Mouse (Mus musculus) intestine, embryonic 15.5 days (tissue): ENCODE measurements around the gene Fam187a. TPM values are rescaled to one million over a fixed set of nuclear protein-coding genes. Genes with fewer than 3 reads are reported as not detected.

ENCODE experiments used
- ATAC-seq: fragments of 200-750 bp; cut with Nextera tagmentation; 2 replicates; pipeline ENCODE4 v1.8.0; 2017; ENCODE audit warnings: moderate TSS enrichment, moderate library complexity
- H3K27ac ChIP-seq: fragments of 300-500 bp; sonication (generic); 2 replicates; pipeline ENCODE4 v1.5.1; 2015; ENCODE audit warnings: mild to moderate bottlenecking, inconsistent platforms
- H3K27me3 ChIP-seq: fragments of 300-500 bp; sonication (generic); replicated peaks from 2 replicates; pipeline ENCODE4 v1.6.1; 2015; ENCODE audit warnings: inconsistent platforms
- H3K36me3 ChIP-seq: fragments of 300-500 bp; sonication (generic); 2 replicates; pipeline ENCODE4 v1.6.1; 2015; ENCODE audit warnings: inconsistent platforms
- H3K4me1 ChIP-seq: fragments of 300-500 bp; sonication (generic); replicated peaks from 2 replicates; pipeline ENCODE4 v1.6.1; 2015; ENCODE audit warnings: inconsistent platforms
- H3K4me2 ChIP-seq: fragments of 300-500 bp; sonication (generic); replicated peaks from 2 replicates; pipeline ENCODE4 v1.6.1; 2015; ENCODE audit warnings: mild to moderate bottlenecking, inconsistent platforms
- H3K4me3 ChIP-seq: fragments of 300-500 bp; sonication (generic); replicated peaks from 2 replicates; pipeline ENCODE4 v1.5.1; 2015; ENCODE audit warnings: inconsistent platforms
- H3K9ac ChIP-seq: fragments of 300-500 bp; sonication (generic); 2 replicates; pipeline ENCODE4 v1.6.1; 2015; ENCODE audit warnings: inconsistent platforms
- H3K9me3 ChIP-seq: fragments of 300-500 bp; sonication (generic); 2 replicates; pipeline ENCODE4 v1.6.1; 2016; ENCODE audit warnings: inconsistent platforms
- WGBS: fragments of 180-500 bp; shearing (Covaris S2); methylation state at CpG from one replicate; pipeline ENCODE4 v1.1.7; 2015; 5-methylcytosine and 5-hydroxymethylcytosine counted together
- polyA plus RNA-seq: library from polyadenylated mRNA; unstranded; fragments of >200 nt; fragmentation: Nextera tagmentation; extraction: Ambion mirVana; gene quantifications from 2 replicates; pipeline ENCODE4 v1.2.1, GENCODE M21; 2015

Fam187a gene
- not detected in 2 replicates for polyA plus RNA-seq

GRCm38 (mm10) chr11:102884616-102885219 is at the start of gene Fam187a:
Gene Fam187a (plus strand): TSS chr11:102885169.
- Histone ChIP-seq H3K4me1 (peaks cover 14% of the 10 kb centered on the region), H3K4me3 (no peak within 1 kb of the TSS), H3K9ac (no peak within 1 kb of the TSS), H3K9me3 (no peaks in the 10 kb centered on the region), H3K36me3 (no peaks in the 10 kb centered on the region), H3K27ac (no peak within 1 kb of the TSS), H3K4me2 (no peak within 1 kb of the TSS), H3K27me3 (no peaks in the 10 kb centered on the region; the same call in 1 of the 2 replicates)
- 51% methylated on average over 10 of the region's 10 CpGs for WGBS
- no peak for ATAC-seq

- peaks cover 22% of the 10 kb centered on the region; the same call in 1 of the 2 replicates for H3K36me3 ChIP-seq
- H3K9me3 ChIP-seq = no peaks in the 10 kb centered on the region
- H3K27me3 ChIP-seq = no peaks in the 10 kb centered on the region
- no peak within 1 kb of the TSS for H3K27ac ChIP-seq
- no peak within 1 kb of the TSS for H3K9ac ChIP-seq
- H3K4me2 ChIP-seq = no peak within 1 kb of the TSS
- no peak within 1 kb of the TSS for H3K4me3 ChIP-seq
- no peaks in the 10 kb centered on the region for H3K4me1 ChIP-seq
- ATAC-seq = no peak
- 71% methylated on average over 4 of the region's 4 CpGs for WGBS
Observed at GRCm38 (mm10) chr11:102835549-102835948, 49.4 kb upstream of the Fam187a start, which contains the start of gene Higd1b. Gene Higd1b (plus strand): TSS chr11:102835849.

DNA sequence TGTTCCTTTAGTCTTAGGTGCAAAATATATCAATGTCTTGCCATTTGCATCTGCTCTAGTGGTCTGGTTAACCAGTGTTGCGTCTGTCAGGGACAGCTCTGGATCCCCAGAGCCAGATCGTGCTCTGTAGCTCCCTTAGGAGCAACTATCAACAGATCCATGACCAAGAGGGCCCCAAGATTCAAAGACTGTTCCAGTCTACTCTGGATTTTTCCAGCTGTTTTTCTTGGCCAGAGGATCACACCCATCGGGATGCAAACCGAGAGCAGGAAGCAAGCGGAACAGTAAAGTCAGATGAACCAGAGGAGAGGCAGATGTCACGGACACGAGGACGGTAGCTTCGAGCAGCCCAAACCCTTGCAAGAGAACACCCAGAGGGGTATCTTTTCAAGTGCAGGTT is 48.8 kb upstream of the Fam187a start:
- ATAC-seq = no peak
- Histone ChIP-seq H3K36me3 (peaks cover 27% of the 10 kb centered on the region), H3K27me3 (no peaks in the 10 kb centered on the region), H3K9ac (no peak overlapping the region), H3K4me1 (no peaks in the 10 kb centered on the region), H3K27ac (no peak overlapping the region), H3K4me2 (no peak overlapping the region), H3K4me3 (no peak overlapping the region), H3K9me3 (no peaks in the 10 kb centered on the region)
- 88% methylated on average over 9 of the region's 9 CpGs for WGBS

- no peaks in the 10 kb centered on the region for H3K27me3 ChIP-seq
- no peaks in the 10 kb centered on the region for H3K4me1 ChIP-seq
- H3K27ac ChIP-seq = no peak overlapping the region
- peaks cover 31% of the 10 kb centered on the region for H3K36me3 ChIP-seq
- ATAC-seq = no peak
- no peak overlapping the region for H3K9ac ChIP-seq
- no peaks in the 10 kb centered on the region for H3K9me3 ChIP-seq
- 90% methylated on average over 1 of the region's 1 CpGs for WGBS
- H3K4me3 ChIP-seq = no peak overlapping the region
- H3K4me2 ChIP-seq = no peak overlapping the region
Observed at GRCm38 (mm10) chr11:102837385-102837784, 47.6 kb upstream of the Fam187a start.

DNA sequence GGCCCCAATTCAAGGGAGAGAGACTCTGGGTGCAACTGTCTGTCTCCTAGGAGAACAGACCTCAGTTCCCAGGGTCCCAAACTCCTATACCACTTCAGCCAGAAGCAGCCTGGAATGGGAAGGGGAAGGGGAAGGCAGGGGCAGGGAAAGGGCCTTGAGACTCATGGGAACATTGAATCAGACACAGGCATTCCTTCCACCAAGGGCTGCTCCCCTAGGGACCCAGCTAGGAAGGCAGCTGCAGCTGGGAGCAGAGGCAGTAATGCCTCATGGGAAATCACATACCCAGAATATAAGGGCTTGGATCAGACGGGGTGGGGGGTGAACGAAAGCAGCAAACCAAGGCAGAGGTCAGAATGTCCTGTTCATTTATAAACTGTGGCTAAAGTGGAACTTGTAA is 46.8 kb upstream of the Fam187a start:
- H3K27ac ChIP-seq = no peak overlapping the region
- 71% methylated on average over 2 of the region's 2 CpGs for WGBS
- peaks cover 34% of the 10 kb centered on the region for H3K36me3 ChIP-seq
- H3K4me1 ChIP-seq = no peaks in the 10 kb centered on the region
- H3K4me2 ChIP-seq = no peak overlapping the region
- no peak overlapping the region for H3K4me3 ChIP-seq
- H3K9me3 ChIP-seq = no peaks in the 10 kb centered on the region
- H3K9ac ChIP-seq = no peak overlapping the region
- no peaks in the 10 kb centered on the region for H3K27me3 ChIP-seq
- ATAC-seq = no peak

GRCm38 (mm10) chr11:102838616-102839150 is 46.3 kb upstream of the Fam187a start:
- H3K27me3 ChIP-seq = no peaks in the 10 kb centered on the region
- no peaks in the 10 kb centered on the region for H3K4me1 ChIP-seq
- H3K27ac ChIP-seq = no peak overlapping the region
- no peak overlapping the region for H3K4me2 ChIP-seq
- 78% methylated on average over 9 of the region's 9 CpGs for WGBS
- H3K4me3 ChIP-seq = no peak overlapping the region
- H3K9me3 ChIP-seq = no peaks in the 10 kb centered on the region
- peaks cover 39% of the 10 kb centered on the region for H3K36me3 ChIP-seq
- ATAC-seq = no peak
- no peak overlapping the region for H3K9ac ChIP-seq

- Histone ChIP-seq H3K4me3 (no peak overlapping the region), H3K9me3 (no peaks in the 10 kb centered on the region), H3K9ac (no peak overlapping the region), H3K27ac (no peak overlapping the region), H3K4me1 (no peaks in the 10 kb centered on the region), H3K36me3 (peaks cover 69% of the 10 kb centered on the region), H3K27me3 (no peaks in the 10 kb centered on the region), H3K4me2 (no peak overlapping the region)
- no peak for ATAC-seq
- 85% methylated on average over 10 of the region's 10 CpGs for WGBS
Observed at GRCm38 (mm10) chr11:102845926-102846325, 39.0 kb upstream of the Fam187a start.

GRCm38 (mm10) chr11:102851883-102852282 is 33.1 kb upstream of the Fam187a start:
- no peaks in the 10 kb centered on the region for H3K4me1 ChIP-seq
- 65% methylated on average over 5 of the region's 5 CpGs for WGBS
- no peaks in the 10 kb centered on the region for H3K9me3 ChIP-seq
- H3K9ac ChIP-seq = no peak overlapping the region
- H3K4me3 ChIP-seq = no peak overlapping the region
- no peak overlapping the region for H3K27ac ChIP-seq
- peaks cover 45% of the 10 kb centered on the region for H3K36me3 ChIP-seq
- H3K27me3 ChIP-seq = no peaks in the 10 kb centered on the region
- peak; percentile 56; the same call in 1 of the 2 replicates for ATAC-seq
- H3K4me2 ChIP-seq = no peak overlapping the region

DNA sequence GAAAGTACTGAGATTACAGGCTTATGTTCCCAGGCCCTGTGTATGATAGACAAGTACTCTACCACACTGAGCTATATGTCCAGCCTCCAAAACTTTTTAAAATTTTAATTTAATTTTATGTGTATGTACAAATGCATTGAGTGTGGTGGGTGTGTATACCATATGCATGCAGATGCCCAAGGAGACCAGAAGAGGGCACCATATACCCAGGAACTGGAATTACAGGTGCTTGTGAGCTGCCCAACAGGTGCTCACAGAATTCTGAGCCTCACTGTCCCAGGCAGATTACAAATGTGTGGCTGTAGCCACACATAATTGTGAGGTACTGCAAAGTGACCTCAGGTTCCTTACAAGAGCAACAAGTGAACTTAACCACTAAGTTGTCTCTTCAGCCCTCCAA is 31.2 kb upstream of the Fam187a start:
- Histone ChIP-seq H3K4me3 (no peak overlapping the region), H3K9me3 (no peaks in the 10 kb centered on the region), H3K4me2 (no peak overlapping the region), H3K9ac (no peak overlapping the region), H3K27ac (no peak overlapping the region), H3K36me3 (peaks cover 42% of the 10 kb centered on the region), H3K4me1 (no peaks in the 10 kb centered on the region), H3K27me3 (no peaks in the 10 kb centered on the region)
- no peak for ATAC-seq

DNA sequence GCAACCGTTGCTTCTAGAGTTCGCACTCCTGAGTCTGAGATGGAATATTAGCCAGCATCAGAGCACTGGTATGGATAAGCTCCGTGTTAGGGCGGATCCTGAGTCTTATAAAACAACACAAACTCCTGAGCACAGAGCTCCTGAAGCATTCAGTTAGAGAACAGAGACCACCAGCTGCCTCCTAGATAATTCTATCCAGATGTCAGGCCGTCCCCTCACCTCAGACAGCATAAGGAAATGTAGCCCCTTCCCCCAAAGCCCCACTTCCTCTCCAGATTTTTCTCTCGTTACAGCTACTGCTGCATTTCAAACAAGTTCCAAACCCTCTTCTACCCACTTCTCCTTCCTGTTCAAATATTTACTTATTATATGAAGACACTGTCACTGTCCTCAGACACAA is 29.0 kb upstream of the Fam187a start:
- Histone ChIP-seq H3K4me3 (no peak overlapping the region), H3K36me3 (peaks cover 43% of the 10 kb centered on the region), H3K9ac (no peak overlapping the region), H3K27me3 (no peaks in the 10 kb centered on the region), H3K27ac (no peak overlapping the region), H3K9me3 (no peaks in the 10 kb centered on the region), H3K4me1 (no peaks in the 10 kb centered on the region), H3K4me2 (no peak overlapping the region)
- 81% methylated on average over 6 of the region's 6 CpGs for WGBS
- ATAC-seq = no peak

DNA sequence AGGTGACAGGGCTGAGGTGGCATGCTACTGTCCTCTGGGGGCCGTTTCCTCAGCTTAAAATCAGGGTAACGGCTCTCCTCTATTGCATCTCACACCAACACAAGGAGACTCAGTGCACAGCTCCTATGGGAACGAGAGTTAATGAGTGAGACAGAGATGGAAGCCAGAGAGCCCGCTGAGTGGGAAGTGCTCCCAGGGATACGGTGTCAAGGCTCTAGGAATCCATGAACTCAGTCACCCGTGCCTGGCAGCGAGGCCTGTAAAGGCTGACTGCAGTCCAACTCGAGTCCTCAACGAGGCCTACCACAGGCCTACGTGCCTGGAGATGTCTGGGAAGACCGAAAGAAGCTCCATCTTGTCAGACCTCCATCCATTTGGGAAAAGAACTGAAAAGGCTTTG is 26.0 kb upstream of the Fam187a start:
- Histone ChIP-seq H3K9ac (no peak overlapping the region), H3K4me3 (no peak overlapping the region), H3K27ac (no peak overlapping the region), H3K9me3 (no peaks in the 10 kb centered on the region), H3K4me2 (no peak overlapping the region), H3K27me3 (no peaks in the 10 kb centered on the region), H3K4me1 (no peaks in the 10 kb centered on the region), H3K36me3 (peaks cover 53% of the 10 kb centered on the region)
- no peak for ATAC-seq
- WGBS = 94% methylated on average over 11 of the region's 11 CpGs

DNA sequence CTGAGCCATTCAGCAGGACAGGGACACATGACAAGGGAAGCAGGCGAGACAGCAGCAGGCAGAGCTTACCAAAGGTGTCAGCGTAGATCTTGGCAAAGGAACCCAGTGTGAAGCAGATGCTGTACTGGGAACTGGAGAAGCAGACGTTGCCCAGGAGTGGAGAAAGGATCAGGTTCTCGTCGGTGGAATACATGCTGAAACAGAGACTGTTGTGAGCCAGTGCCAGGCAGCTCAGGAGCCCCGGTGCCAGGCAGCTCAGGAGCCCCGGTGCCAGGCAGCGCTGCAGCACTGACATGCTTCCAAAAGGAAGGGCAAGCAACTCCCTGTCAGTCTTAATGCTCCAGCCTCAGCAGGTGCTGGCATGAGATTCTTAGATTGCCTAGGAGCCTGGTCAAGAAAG is 25.0 kb upstream of the Fam187a start:
- Histone ChIP-seq H3K9ac (no peak overlapping the region), H3K27me3 (no peaks in the 10 kb centered on the region), H3K4me1 (no peaks in the 10 kb centered on the region), H3K4me3 (no peak overlapping the region), H3K36me3 (peaks cover 49% of the 10 kb centered on the region), H3K4me2 (no peak overlapping the region), H3K9me3 (no peaks in the 10 kb centered on the region), H3K27ac (no peak overlapping the region)
- no peak for ATAC-seq
- WGBS = 95% methylated on average over 8 of the region's 8 CpGs

DNA sequence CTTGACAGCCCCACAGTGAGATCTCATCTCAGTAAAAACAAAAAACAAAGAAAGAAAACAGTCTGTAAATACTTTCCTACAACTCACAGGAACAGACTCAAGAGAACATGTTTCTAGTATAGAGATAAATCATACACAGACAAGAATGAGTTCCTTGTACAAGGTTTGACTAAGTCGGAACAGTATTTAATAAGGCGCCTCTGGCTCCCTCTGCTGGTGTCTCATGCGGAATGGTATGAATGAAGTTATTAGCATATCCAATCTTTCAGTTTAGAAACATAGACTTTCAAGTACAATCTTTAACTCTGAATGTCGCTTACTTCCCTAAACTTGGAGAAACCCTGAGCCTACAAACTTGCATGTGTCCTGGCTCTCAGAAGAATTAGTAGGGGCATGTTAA is 20.7 kb upstream of the Fam187a start:
- Histone ChIP-seq H3K4me3 (no peak overlapping the region), H3K9me3 (no peaks in the 10 kb centered on the region), H3K27ac (no peak overlapping the region), H3K4me1 (no peaks in the 10 kb centered on the region), H3K4me2 (no peak overlapping the region), H3K36me3 (peaks cover 65% of the 10 kb centered on the region), H3K27me3 (no peaks in the 10 kb centered on the region), H3K9ac (no peak overlapping the region)
- ATAC-seq = no peak
- 29% methylated on average over 4 of the region's 4 CpGs for WGBS
